28 mouse cellular contexts compared by ENCODE assay signal in genomic region chr16:21650289-21650688, GRCm38 (mm10). TPM values are rescaled to one million over a fixed set of nuclear protein-coding genes. Genes with fewer than 3 reads are reported as not detected.
DNase-seq lines count a peak whose midpoint lies in the region; ATAC-seq and TF ChIP-seq lines count a peak whose summit lies in the region.
"Had no signal": no experiment of that assay in that cellular context is flagged by ENCODE, and none has a peak within 500 bp of the region (broad histone marks: within the 10 kb centered on the region; RNA-seq: fewer than 3 reads in every experiment).

No protein-coding gene starts in this region.

- no peak overlapping the region for H3K4me2 ChIP-seq in forebrain, embryonic 14.5 days (ENCODE audit: low read length)
- H3K4me2 ChIP-seq: embryonic facial prominence, embryonic 15.5 days; heart, embryonic 13.5 days; hindbrain, embryonic 14.5 days had no signal

- H3K9me3 ChIP-seq in forebrain, embryonic 14.5 days (replicated peaks; ENCODE audit: control insufficient read depth, low read length), result no peaks in the 10 kb centered on the region
- H3K9me3 ChIP-seq in forebrain, embryonic 10.5 days, result no peaks in the 10 kb centered on the region
- H3K9me3 ChIP-seq: embryonic facial prominence, embryonic 15.5 days; heart, embryonic 10.5 days; heart, embryonic 13.5 days had no signal

- DNase-seq in forebrain, embryonic 14.5 days (ENCODE audit: low spot score), result peak; percentile 47
- DNase-seq in forebrain, embryonic 10.5 days (ENCODE audit: extremely low spot score, low spot score), result no peak
- no peak for DNase-seq in frontal cortex, postnatal 10 days (ENCODE audit: low spot score in 2 of 2)
- no peak for DNase-seq in liver
- DNase-seq: adrenal gland, adult 2 months; adrenal gland, postnatal 14 days; cerebellum, adult 11-12 months; cerebellum, adult 8-10 months; cerebellum, postnatal 10 days; cerebellum, postnatal 36 days; embryo, embryonic 11 days; gastrocnemius, postnatal 10 days; gastrocnemius, postnatal 36 days; heart, adult 2 months; heart, postnatal 14 days; heart, postnatal 4 days; kidney, adult 18-20 months had no signal

- H3K9ac ChIP-seq in forebrain, embryonic 14.5 days (ENCODE audit: low read length), result no peak overlapping the region
- H3K9ac ChIP-seq: embryonic facial prominence, embryonic 15.5 days; heart, embryonic 13.5 days; hindbrain, embryonic 14.5 days had no signal

- no peak for TF ChIP-seq CTCF in embryonic fibroblast, embryonic 13.5 days (IDR thresholded peaks at IDR 0.05; ENCODE audit: borderline replicate concordance, insufficient read depth, low read length)

- no peak for TF ChIP-seq POLR2A in embryonic fibroblast, embryonic 13.5 days (IDR thresholded peaks at IDR 0.05; ENCODE audit: low read depth, low read length)

- H3K4me1 ChIP-seq in forebrain, embryonic 14.5 days (ENCODE audit: control insufficient read depth, insufficient read depth, low read length), result peaks cover 2% of the 10 kb centered on the region
- peaks cover 14% of the 10 kb centered on the region for H3K4me1 ChIP-seq in forebrain, embryonic 10.5 days
- no peaks in the 10 kb centered on the region for H3K4me1 ChIP-seq in embryonic fibroblast, embryonic 13.5 days (ENCODE audit: control insufficient read depth, insufficient read depth, low read length)
- H3K4me1 ChIP-seq: embryonic facial prominence, embryonic 15.5 days had no signal

- H3K27me3 ChIP-seq in forebrain, embryonic 14.5 days (replicated peaks; ENCODE audit: control insufficient read depth, insufficient read depth, low read length), result no peaks in the 10 kb centered on the region
- H3K27me3 ChIP-seq in forebrain, embryonic 10.5 days (ENCODE audit: poor library complexity, severe bottlenecking), result no peaks in the 10 kb centered on the region
- H3K27me3 ChIP-seq: embryonic facial prominence, embryonic 15.5 days; heart, embryonic 13.5 days had no signal

- no peak overlapping the region for H3K27ac ChIP-seq in forebrain, embryonic 14.5 days (ENCODE audit: low read depth, low read length)
- no peak overlapping the region for H3K27ac ChIP-seq in forebrain, embryonic 10.5 days
- H3K27ac ChIP-seq in embryonic fibroblast, embryonic 13.5 days (ENCODE audit: insufficient read depth, low read length), result 0 out of 2 replicates have a peak overlapping the region, but pooled peaks have one; percentile 53
- H3K27ac ChIP-seq: embryonic facial prominence, embryonic 15.5 days; heart, adult 2 months; heart, embryonic 10.5 days; heart, embryonic 13.5 days; hindbrain, embryonic 14.5 days; hindbrain, postnatal 0 days had no signal

- WGBS in forebrain, embryonic 14.5 days, result 50% methylated on average over 3 of the region's 3 CpGs
- 91% methylated on average over 3 of the region's 3 CpGs for WGBS in forebrain, embryonic 10.5 days

- ATAC-seq in forebrain, embryonic 14.5 days, result peak; percentile 38; the same call in 1 of the 2 replicates
- peak; percentile 35; the same call in 1 of the 2 replicates for ATAC-seq in frontal cortex, adult (ENCODE audit: low TSS enrichment)
- ATAC-seq: CD4-positive, CD25-positive, alpha-beta regulatory T cell, adult 4 months; hindbrain, postnatal 0 days; inflammation-experienced regulatory T-cells, adult 6 months; intestine, embryonic 16.5 days had no signal

- H3K36me3 ChIP-seq in forebrain, embryonic 14.5 days (ENCODE audit: control insufficient read depth, insufficient read depth, low read length), result peaks cover 11% of the 10 kb centered on the region; the same call in 1 of the 2 replicates
- peaks cover 26% of the 10 kb centered on the region for H3K36me3 ChIP-seq in forebrain, embryonic 10.5 days (replicated peaks)

- no peak overlapping the region for H3K4me3 ChIP-seq in forebrain, embryonic 14.5 days (ENCODE audit: low read depth, low read length)
- H3K4me3 ChIP-seq in forebrain, embryonic 10.5 days, result no peak overlapping the region
- no peak overlapping the region for H3K4me3 ChIP-seq in embryonic fibroblast, embryonic 13.5 days (ENCODE audit: insufficient read depth, low read length)
- H3K4me3 ChIP-seq: embryonic facial prominence, embryonic 15.5 days; erythroblast, embryonic 14.5 days; heart, adult 2 months; heart, embryonic 10.5 days; heart, embryonic 13.5 days had no signal

RNA-seq across cellular contexts. Expression of gene 2510009E07Rik, which starts 44.2 kb away (rescaled TPM):
- polyA plus RNA-seq in forebrain, embryonic 14.5 days (2014; fragmentation: Nextera tagmentation; extraction: Ambion mirVana), result 26.2 and 33.1 TPM in 2 replicates
- 29.2 and 31.9 TPM in 2 replicates for polyA plus RNA-seq in forebrain, embryonic 10.5 days (2016; fragmentation: Nextera tagmentation; extraction: Ambion mirVana)
- polyA plus RNA-seq in embryonic fibroblast, embryonic 13.5 days (2011; ENCODE audit: insufficient read length, low read depth, missing spikeins), result 13.9 and 25.3 TPM in 2 replicates
- polyA plus RNA-seq: erythroblast, embryonic 14.5 days had no signal
